Mouse (Mus musculus) hindbrain, embryonic 11.5 days (tissue): ENCODE measurements around the gene Nav1. TPM values are rescaled to one million over a fixed set of nuclear protein-coding genes. Genes with fewer than 3 reads are reported as not detected.

ENCODE experiments used
- ATAC-seq: fragments of 200-750 bp; cut with Nextera tagmentation; 2 replicates; pipeline ENCODE4 v1.8.0; 2017; ENCODE audit warnings: mild to moderate bottlenecking, moderate TSS enrichment, moderate library complexity; ENCODE audit not compliant: low FRiP score
- DNase-seq: peaks from one replicate; pipeline ENCODE4 v3.0.0-alpha.2; 2015; ENCODE audit warnings: low spot score
- H3K27ac ChIP-seq: fragments of 300-500 bp; sonication (generic); 2 replicates; pipeline ENCODE4 v1.5.1; 2014; ENCODE audit warnings: mild to moderate bottlenecking, low read depth, low read length
- H3K27me3 ChIP-seq: fragments of 300-500 bp; sonication (generic); 2 replicates; pipeline ENCODE4 v1.6.1; 2014; ENCODE audit warnings: mild to moderate bottlenecking, low read length, moderate library complexity, mixed read lengths; ENCODE audit not compliant: control insufficient read depth, insufficient read depth
- H3K36me3 ChIP-seq: fragments of 300-500 bp; sonication (generic); 2 replicates; pipeline ENCODE4 v1.6.1; 2014; ENCODE audit warnings: mild to moderate bottlenecking, low read length, moderate library complexity, mixed read lengths; ENCODE audit not compliant: control insufficient read depth, insufficient read depth
- H3K4me1 ChIP-seq: fragments of 300-500 bp; sonication (generic); replicated peaks from 2 replicates; pipeline ENCODE4 v1.6.1; 2014; ENCODE audit warnings: low read length, mixed read lengths; ENCODE audit not compliant: control insufficient read depth, insufficient read depth
- H3K4me2 ChIP-seq: fragments of 300-500 bp; sonication (generic); replicated peaks from 2 replicates; pipeline ENCODE4 v1.6.1; 2014; ENCODE audit warnings: mild to moderate bottlenecking, low read depth, low read length
- H3K4me3 ChIP-seq: fragments of 300-500 bp; sonication (generic); 2 replicates; pipeline ENCODE4 v1.5.1; 2014; ENCODE audit warnings: low read depth, low read length
- H3K9ac ChIP-seq: fragments of 300-500 bp; sonication (generic); 2 replicates; pipeline ENCODE4 v1.6.1; 2014; ENCODE audit warnings: low read depth, low read length
- H3K9me3 ChIP-seq: fragments of 300-500 bp; sonication (generic); 2 replicates; pipeline ENCODE4 v1.6.1; 2016; ENCODE audit warnings: low read length; ENCODE audit not compliant: control insufficient read depth
- WGBS: fragments of 180-500 bp; shearing (Covaris S2); extraction: QIAGEN DNeasy Blood & Tissue Kit; methylation state at CpG from one replicate; pipeline ENCODE4 v1.1.7; 2014; 5-methylcytosine and 5-hydroxymethylcytosine counted together
- polyA plus RNA-seq: library from polyadenylated mRNA; unstranded; fragments of >200 nt; fragmentation: Nextera tagmentation; extraction: Ambion mirVana; gene quantifications from 2 replicates; pipeline ENCODE4 v1.2.1, GENCODE M21; 2014

The Nav1 gene
- polyA plus RNA-seq, 1 experiment from 2014 or later: 21.0 TPM

GRCm38 (mm10) chr1:135635323-135636064 lies 28.4 kb upstream of the Nav1 start:
- H3K27me3 ChIP-seq: no peaks in the 10 kb centered on the region
- WGBS: 73% methylated on average over 11 of the region's 11 CpGs
- H3K4me3 ChIP-seq: no peak overlapping the region
- ATAC-seq: no peak
- peak overlapping the region; percentile 2; the same call in 1 of the 2 replicates for H3K27ac ChIP-seq
- H3K4me2 ChIP-seq: no peak overlapping the region
- H3K36me3 ChIP-seq: no peaks in the 10 kb centered on the region
- peaks cover 5% of the 10 kb centered on the region; the same call in 1 of the 2 replicates for H3K4me1 ChIP-seq
- no peaks in the 10 kb centered on the region for H3K9me3 ChIP-seq
- no peak overlapping the region for H3K9ac ChIP-seq
- DNase-seq: no peak

DNA sequence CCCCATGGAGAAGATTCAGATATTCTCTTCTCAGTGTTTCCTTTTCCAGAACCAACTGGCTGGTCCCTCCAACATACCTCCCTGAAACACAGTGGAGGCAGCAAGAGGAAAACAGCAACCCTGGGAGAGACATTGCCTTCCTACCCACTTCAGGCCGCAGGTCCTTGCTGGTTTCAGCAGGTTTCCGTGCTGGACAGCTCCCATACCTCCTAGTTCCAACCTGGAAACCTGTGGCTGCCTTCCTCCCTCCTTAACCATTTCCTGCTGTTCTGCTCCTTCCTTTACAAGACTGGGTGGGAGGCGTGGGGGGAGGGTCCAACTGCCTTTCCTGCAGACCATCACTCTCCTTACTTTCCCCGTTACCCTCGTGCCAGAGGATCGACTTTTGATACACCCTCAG lies 27.7 kb upstream of the Nav1 start:
- no peaks in the 10 kb centered on the region for H3K9me3 ChIP-seq
- H3K4me1 ChIP-seq: peaks cover 5% of the 10 kb centered on the region; the same call in 1 of the 2 replicates
- ATAC-seq (no peak), DNase-seq (peak; percentile 47)
- no peak overlapping the region for H3K4me3 ChIP-seq
- WGBS: 12% methylated on average over 6 of the region's 6 CpGs
- H3K27ac ChIP-seq: no peak overlapping the region
- no peaks in the 10 kb centered on the region for H3K27me3 ChIP-seq
- no peaks in the 10 kb centered on the region for H3K36me3 ChIP-seq
- H3K4me2 ChIP-seq: no peak overlapping the region
- H3K9ac ChIP-seq: no peak overlapping the region

- no peak overlapping the region for H3K4me2 ChIP-seq
- no peak overlapping the region for H3K4me3 ChIP-seq
- H3K9ac ChIP-seq: no peak overlapping the region
- no peaks in the 10 kb centered on the region for H3K27me3 ChIP-seq
- peaks cover 5% of the 10 kb centered on the region; the same call in 1 of the 2 replicates for H3K4me1 ChIP-seq
- ATAC-seq (no peak), DNase-seq (no peak)
- no peak overlapping the region for H3K27ac ChIP-seq
- H3K9me3 ChIP-seq: no peaks in the 10 kb centered on the region
- no peaks in the 10 kb centered on the region for H3K36me3 ChIP-seq
- WGBS: 87% methylated on average over 2 of the region's 2 CpGs
Observed at GRCm38 (mm10) chr1:135633884-135634283, 26.8 kb upstream of the Nav1 start.

DNA sequence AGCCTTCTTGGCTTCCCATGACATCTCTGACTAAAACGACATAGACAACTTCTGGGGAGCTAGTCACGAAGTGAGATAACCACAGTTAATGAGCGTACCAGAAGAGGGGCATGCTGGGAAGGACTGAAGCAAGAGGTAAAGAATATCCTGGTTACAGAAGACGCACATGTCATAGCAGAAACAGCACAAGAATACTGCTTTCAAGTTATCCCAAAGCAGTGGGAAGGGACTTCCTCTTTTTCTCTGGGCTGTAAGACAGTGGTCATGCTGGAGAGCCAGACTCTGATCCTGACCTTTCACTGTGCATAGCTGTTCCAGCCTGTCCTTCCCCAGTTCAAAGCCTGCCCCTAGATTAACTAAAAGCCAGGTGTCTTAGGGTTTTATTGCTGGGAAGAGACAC lies 26.4 kb upstream of the Nav1 start:
- no peak for ATAC-seq
- Histone ChIP-seq H3K36me3 (no peaks in the 10 kb centered on the region), H3K9me3 (no peaks in the 10 kb centered on the region), H3K27ac (no peak overlapping the region), H3K27me3 (no peaks in the 10 kb centered on the region), H3K4me3 (no peak overlapping the region), H3K4me2 (no peak overlapping the region), H3K9ac (no peak overlapping the region), H3K4me1 (peaks cover 4% of the 10 kb centered on the region; the same call in 1 of the 2 replicates)
- no peak for DNase-seq
- 88% methylated on average over 4 of the region's 4 CpGs for WGBS

DNA sequence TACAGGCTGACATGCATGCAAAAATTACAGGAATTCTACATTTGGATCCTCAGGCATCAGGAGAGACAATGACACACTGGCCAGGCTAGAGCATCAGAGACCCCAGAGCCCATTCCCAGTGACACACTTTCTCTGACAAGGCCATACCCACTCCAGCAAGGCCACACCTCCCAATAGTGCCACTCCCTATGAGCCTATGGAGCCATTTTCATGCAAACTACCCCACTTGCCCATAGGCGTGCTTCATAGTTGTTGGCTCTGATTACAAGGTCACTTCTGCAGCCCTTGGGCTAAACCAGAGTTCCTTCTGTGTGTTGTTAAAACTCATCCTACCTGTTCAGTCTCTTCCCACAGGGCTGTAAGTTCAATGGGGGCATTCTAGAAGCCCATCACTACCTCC lies 25.1 kb upstream of the Nav1 start:
- no peak overlapping the region for H3K4me2 ChIP-seq
- no peak overlapping the region for H3K4me3 ChIP-seq
- no peak for DNase-seq
- no peaks in the 10 kb centered on the region for H3K36me3 ChIP-seq
- ATAC-seq: no peak
- no peaks in the 10 kb centered on the region; the same call in 1 of the 2 replicates for H3K4me1 ChIP-seq
- H3K27me3 ChIP-seq: no peaks in the 10 kb centered on the region
- no peak overlapping the region for H3K9ac ChIP-seq
- no peak overlapping the region for H3K27ac ChIP-seq
- H3K9me3 ChIP-seq: no peaks in the 10 kb centered on the region
- 61% methylated on average over 1 of the region's 1 CpGs for WGBS

DNA sequence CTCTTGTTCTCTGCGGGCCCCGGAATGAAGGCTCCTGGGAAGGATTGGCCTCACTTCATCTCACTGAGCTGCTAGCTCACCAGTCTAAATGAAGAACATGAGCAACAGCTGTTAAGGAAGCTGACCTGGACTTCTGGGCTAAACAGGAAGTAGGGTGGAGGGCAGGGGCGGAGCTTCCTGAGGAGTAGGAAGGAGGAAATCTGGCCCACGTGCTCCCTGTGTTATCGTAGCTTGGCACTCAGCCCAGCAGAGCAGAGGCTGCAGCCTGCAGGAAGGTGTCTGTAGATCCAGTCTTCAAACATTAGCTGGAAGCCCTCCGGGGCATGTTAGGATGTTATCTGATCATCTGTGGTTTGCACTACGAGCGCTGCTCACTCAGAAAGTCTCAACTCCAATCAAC lies 24.4 kb upstream of the Nav1 start:
- 74% methylated on average over 8 of the region's 8 CpGs for WGBS
- Histone ChIP-seq H3K27me3 (no peaks in the 10 kb centered on the region), H3K9me3 (no peaks in the 10 kb centered on the region), H3K36me3 (no peaks in the 10 kb centered on the region), H3K9ac (no peak overlapping the region), H3K4me2 (no peak overlapping the region), H3K4me1 (no peaks in the 10 kb centered on the region; the same call in 1 of the 2 replicates), H3K4me3 (no peak overlapping the region), H3K27ac (no peak overlapping the region)
- DNase-seq (no peak), ATAC-seq (no peak)

GRCm38 (mm10) chr1:135629846-135630245 lies 22.8 kb upstream of the Nav1 start:
- Histone ChIP-seq H3K9ac (no peak overlapping the region), H3K4me3 (no peak overlapping the region), H3K27me3 (no peaks in the 10 kb centered on the region), H3K4me2 (no peak overlapping the region), H3K4me1 (no peaks in the 10 kb centered on the region), H3K27ac (no peak overlapping the region), H3K9me3 (no peaks in the 10 kb centered on the region), H3K36me3 (no peaks in the 10 kb centered on the region)
- WGBS: 89% methylated on average over 5 of the region's 5 CpGs
- no peak for DNase-seq
- no peak for ATAC-seq

DNA sequence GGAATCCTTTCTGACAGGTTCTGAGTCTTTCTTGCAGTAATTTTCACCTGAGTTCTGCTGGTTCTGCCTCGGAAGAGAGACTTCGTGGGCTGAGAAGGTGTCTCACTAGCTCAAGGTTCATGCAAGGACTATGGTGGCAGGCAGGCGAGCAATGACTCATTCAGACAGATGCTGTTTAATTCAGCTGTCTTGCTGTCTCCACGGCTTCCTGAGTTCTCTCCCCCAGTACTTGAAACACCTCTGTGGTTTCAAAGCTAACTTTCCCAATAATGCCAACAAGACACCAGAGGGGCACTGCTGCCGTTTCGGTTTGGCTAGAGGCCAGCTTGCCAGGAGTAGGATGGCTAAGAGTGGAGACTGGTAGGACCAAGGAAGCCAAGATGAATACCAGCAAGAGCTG lies 19.1 kb upstream of the Nav1 start:
- DNase-seq (no peak), ATAC-seq (no peak)
- no peaks in the 10 kb centered on the region for H3K27me3 ChIP-seq
- 89% methylated on average over 6 of the region's 6 CpGs for WGBS
- no peaks in the 10 kb centered on the region for H3K9me3 ChIP-seq
- H3K9ac ChIP-seq: no peak overlapping the region
- no peaks in the 10 kb centered on the region for H3K36me3 ChIP-seq
- no peak overlapping the region for H3K4me2 ChIP-seq
- H3K4me3 ChIP-seq: no peak overlapping the region
- no peaks in the 10 kb centered on the region for H3K4me1 ChIP-seq
- H3K27ac ChIP-seq: no peak overlapping the region

- ATAC-seq (no peak), DNase-seq (no peak)
- H3K4me2 ChIP-seq: no peak overlapping the region
- 70% methylated on average over 3 of the region's 3 CpGs for WGBS
- no peaks in the 10 kb centered on the region for H3K27me3 ChIP-seq
- H3K4me1 ChIP-seq: no peaks in the 10 kb centered on the region
- no peak overlapping the region for H3K27ac ChIP-seq
- H3K9me3 ChIP-seq: no peaks in the 10 kb centered on the region
- no peak overlapping the region for H3K9ac ChIP-seq
- no peak overlapping the region for H3K4me3 ChIP-seq
- no peaks in the 10 kb centered on the region for H3K36me3 ChIP-seq
Observed at GRCm38 (mm10) chr1:135625741-135626140, 18.6 kb upstream of the Nav1 start.
